Mouse (Mus musculus) forebrain, embryonic 12.5 days (tissue): ENCODE measurements around the gene Gm8879. TPM values are rescaled to one million over a fixed set of nuclear protein-coding genes. Genes with fewer than 3 reads are reported as not detected.
"Not testable (repeated sequence)": the region's sequence is repeated elsewhere in the genome, so short reads cannot be mapped to it uniquely, and the experiment has no call there.

ENCODE experiments used
- ATAC-seq: fragments of 200-750 bp; cut with Nextera tagmentation; 2 replicates; pipeline ENCODE4 v1.8.0; 2017; ENCODE audit warnings: moderate TSS enrichment; ENCODE audit not compliant: low FRiP score
- H3K27ac ChIP-seq: fragments of 300-500 bp; sonication (generic); 2 replicates; pipeline ENCODE4 v1.5.1; 2016; ENCODE audit warnings: mild to moderate bottlenecking
- H3K27me3 ChIP-seq: fragments of 300-500 bp; sonication (generic); 2 replicates; pipeline ENCODE4 v1.6.1; 2016; ENCODE audit warnings: mild to moderate bottlenecking
- H3K36me3 ChIP-seq: fragments of 300-500 bp; sonication (generic); replicated peaks from 2 replicates; pipeline ENCODE4 v1.6.1; 2016; ENCODE audit warnings: mild to moderate bottlenecking
- H3K4me1 ChIP-seq: fragments of 300-500 bp; sonication (generic); 2 replicates; pipeline ENCODE4 v1.6.1; 2016
- H3K4me2 ChIP-seq: fragments of 300-500 bp; sonication (generic); 2 replicates; pipeline ENCODE4 v1.6.1; 2016; ENCODE audit warnings: mild to moderate bottlenecking, moderate library complexity
- H3K4me3 ChIP-seq: fragments of 300-500 bp; sonication (generic); replicated peaks from 2 replicates; pipeline ENCODE4 v1.5.1; 2016; ENCODE audit warnings: mild to moderate bottlenecking
- H3K9ac ChIP-seq: fragments of 300-500 bp; sonication (generic); 2 replicates; pipeline ENCODE4 v1.6.1; 2016; ENCODE audit warnings: mild to moderate bottlenecking
- H3K9me3 ChIP-seq: fragments of 300-500 bp; sonication (generic); 2 replicates; pipeline ENCODE4 v1.6.1; 2016
- WGBS: fragments of 180-500 bp; shearing (Covaris S2); methylation state at CpG from one replicate; pipeline ENCODE4 v1.1.7; 2016; 5-methylcytosine and 5-hydroxymethylcytosine counted together
- polyA plus RNA-seq: library from polyadenylated mRNA; unstranded; fragments of >200 nt; fragmentation: Nextera tagmentation; extraction: Ambion mirVana; gene quantifications from 2 replicates; pipeline ENCODE4 v1.2.1, GENCODE M21; 2016

Gene Gm8879
- polyA plus RNA-seq = not detected in 2 replicates

- H3K36me3 ChIP-seq, H3K9me3 ChIP-seq, ATAC-seq, H3K4me1 ChIP-seq, H3K9ac ChIP-seq, H3K27me3 ChIP-seq, H3K4me2 ChIP-seq, H3K27ac ChIP-seq, H3K4me3 ChIP-seq: not testable (repeated sequence)
- no CpG with 5 or more reads among the region's 3 CpGs for WGBS
Measured at GRCm38 (mm10) chr5:11127334-11127733, at the start of gene Gm8879. TSS of gene Gm8879 (plus strand) at chr5:11127634.

- not testable (repeated sequence) for H3K9me3 ChIP-seq, H3K36me3 ChIP-seq, H3K4me1 ChIP-seq, H3K9ac ChIP-seq, H3K27me3 ChIP-seq, H3K4me3 ChIP-seq, ATAC-seq, H3K4me2 ChIP-seq, H3K27ac ChIP-seq
- WGBS = 93% methylated on average over 12 of the region's 12 CpGs
Measured at GRCm38 (mm10) chr5:11138031-11138430, 10.6 kb downstream of the Gm8879 start.

Other genes with a start within 250 kb of the Gm8879 start
- not detected in 2 replicates for gene Gm8871, start 179.8 kb upstream of the Gm8879 start, polyA plus RNA-seq
- not detected in 2 replicates for gene Gm8857, start 179.8 kb upstream of the Gm8879 start, polyA plus RNA-seq
- gene Gm5861, start 55.4 kb downstream of the Gm8879 start, polyA plus RNA-seq = not detected in 2 replicates
- gene Gm8890, start 128.4 kb downstream of the Gm8879 start, polyA plus RNA-seq = not detected in 2 replicates
- gene Speer1, start 213.9 kb downstream of the Gm8879 start, polyA plus RNA-seq = not detected in 2 replicates